Mouse (Mus musculus) embryonic facial prominence, embryonic 15.5 days (tissue): ENCODE results near the gene Nos1ap. TPM values are rescaled to one million over a fixed set of nuclear protein-coding genes. Genes with fewer than 3 reads are reported as not detected.

Experiments
- ATAC-seq: fragments of 200-750 bp; cut with Nextera tagmentation; 2 replicates; pipeline ENCODE4 v1.8.0; 2017; ENCODE audit warnings: low read depth, moderate TSS enrichment; ENCODE audit not compliant: insufficient number of reproducible peaks, low FRiP score, low TSS enrichment
- H3K27ac ChIP-seq: fragments of 300-500 bp; sonication (generic); replicated peaks from 2 replicates; pipeline ENCODE4 v1.5.1; 2015; ENCODE audit warnings: mild to moderate bottlenecking, inconsistent platforms
- H3K27me3 ChIP-seq: fragments of 300-500 bp; sonication (generic); 2 replicates; pipeline ENCODE4 v1.6.1; 2015; ENCODE audit warnings: inconsistent platforms
- H3K36me3 ChIP-seq: fragments of 300-500 bp; sonication (generic); 2 replicates; pipeline ENCODE4 v1.6.1; 2015; ENCODE audit warnings: mild to moderate bottlenecking, inconsistent platforms
- H3K4me1 ChIP-seq: fragments of 300-500 bp; sonication (generic); 2 replicates; pipeline ENCODE4 v1.6.1; 2015; ENCODE audit warnings: inconsistent platforms
- H3K4me2 ChIP-seq: fragments of 300-500 bp; sonication (generic); replicated peaks from 2 replicates; pipeline ENCODE4 v1.6.1; 2015; ENCODE audit warnings: mild to moderate bottlenecking, inconsistent platforms
- H3K4me3 ChIP-seq: fragments of 300-500 bp; sonication (generic); replicated peaks from 2 replicates; pipeline ENCODE4 v1.5.1; 2015; ENCODE audit warnings: mild to moderate bottlenecking, inconsistent platforms
- H3K9ac ChIP-seq: fragments of 300-500 bp; sonication (generic); 2 replicates; pipeline ENCODE4 v1.6.1; 2015; ENCODE audit warnings: inconsistent platforms
- H3K9me3 ChIP-seq: fragments of 300-500 bp; sonication (generic); replicated peaks from 2 replicates; pipeline ENCODE4 v1.6.1; 2016; ENCODE audit warnings: inconsistent platforms
- WGBS: fragments of 180-500 bp; shearing (Covaris S2); methylation state at CpG from one replicate; pipeline ENCODE4 v1.1.7; 2015; 5-methylcytosine and 5-hydroxymethylcytosine counted together
- polyA plus RNA-seq: library from polyadenylated mRNA; unstranded; fragments of >200 nt; fragmentation: Nextera tagmentation; extraction: Ambion mirVana; gene quantifications from 2 replicates; pipeline ENCODE4 v1.2.1, GENCODE M21; 2015

The Nos1ap gene
- polyA plus RNA-seq, 1 experiment from 2014 or later: 13.1 TPM

- no peaks in the 10 kb centered on the region for H3K4me1 ChIP-seq
- H3K4me2 ChIP-seq: no peak overlapping the region
- no peak overlapping the region for H3K27ac ChIP-seq
- no peaks in the 10 kb centered on the region for H3K36me3 ChIP-seq
- no peak overlapping the region for H3K9ac ChIP-seq
- H3K4me3 ChIP-seq: no peak overlapping the region
- no peaks in the 10 kb centered on the region for H3K27me3 ChIP-seq
- H3K9me3 ChIP-seq: 0 out of 2 replicates have a peak, but pooled peaks cover 4% of the 10 kb centered on the region
- 78% methylated on average over 12 of the region's 12 CpGs for WGBS
- no peak for ATAC-seq
Measured at GRCm38 (mm10) chr1:170514226-170514625, 75.4 kb downstream of the Nos1ap start.

GRCm38 (mm10) chr1:170512429-170513097 lies 77.1 kb downstream of the Nos1ap start:
- no peaks in the 10 kb centered on the region for H3K4me1 ChIP-seq
- no peak for ATAC-seq
- H3K9ac ChIP-seq: no peak overlapping the region

GRCm38 (mm10) chr1:170510595-170511240 lies 78.9 kb downstream of the Nos1ap start:
- Histone ChIP-seq H3K27ac (no peak overlapping the region), H3K36me3 (no peaks in the 10 kb centered on the region), H3K9me3 (no peaks in the 10 kb centered on the region), H3K4me2 (no peak overlapping the region), H3K4me3 (no peak overlapping the region), H3K27me3 (no peaks in the 10 kb centered on the region), H3K9ac (no peak overlapping the region), H3K4me1 (no peaks in the 10 kb centered on the region)
- WGBS: 84% methylated on average over 3 of the region's 3 CpGs
- no peak for ATAC-seq

More at GRCm38 (mm10) chr1:170512429-170513097, 77.1 kb downstream of the Nos1ap start:
- Histone ChIP-seq H3K9me3 (no peaks in the 10 kb centered on the region), H3K27ac (no peak overlapping the region), H3K27me3 (no peaks in the 10 kb centered on the region), H3K4me2 (no peak overlapping the region), H3K36me3 (no peaks in the 10 kb centered on the region), H3K4me3 (no peak overlapping the region)
- 38% methylated on average over 2 of the region's 3 CpGs for WGBS

- H3K36me3 ChIP-seq: no peaks in the 10 kb centered on the region
Measured at GRCm38 (mm10) chr1:170506309-170506708, 83.4 kb downstream of the Nos1ap start.

GRCm38 (mm10) chr1:170505107-170505506 lies 84.6 kb downstream of the Nos1ap start:
- Histone ChIP-seq H3K36me3 (no peaks in the 10 kb centered on the region), H3K4me3 (no peak overlapping the region), H3K9ac (no peak overlapping the region), H3K27me3 (no peaks in the 10 kb centered on the region), H3K9me3 (no peaks in the 10 kb centered on the region), H3K4me2 (no peak overlapping the region), H3K4me1 (peaks cover 3% of the 10 kb centered on the region; the same call in 1 of the 2 replicates), H3K27ac (no peak overlapping the region)
- 75% methylated on average over 3 of the region's 3 CpGs for WGBS
- no peak for ATAC-seq

More at GRCm38 (mm10) chr1:170506309-170506708, 83.4 kb downstream of the Nos1ap start:
- Histone ChIP-seq H3K9ac (no peak overlapping the region), H3K4me3 (no peak overlapping the region), H3K4me1 (peaks cover 3% of the 10 kb centered on the region; the same call in 1 of the 2 replicates), H3K27ac (no peak overlapping the region), H3K4me2 (no peak overlapping the region), H3K9me3 (no peaks in the 10 kb centered on the region), H3K27me3 (no peaks in the 10 kb centered on the region)
- 73% methylated on average over 6 of the region's 6 CpGs for WGBS
- ATAC-seq: no peak

- peaks cover 3% of the 10 kb centered on the region; the same call in 1 of the 2 replicates for H3K4me1 ChIP-seq
- WGBS: 70% methylated on average over 4 of the region's 4 CpGs
Measured at GRCm38 (mm10) chr1:170504378-170504777, 85.3 kb downstream of the Nos1ap start.

GRCm38 (mm10) chr1:170503277-170503739 lies 86.4 kb downstream of the Nos1ap start:
- H3K9ac ChIP-seq: no peak overlapping the region
- H3K4me1 ChIP-seq: peaks cover 3% of the 10 kb centered on the region; the same call in 1 of the 2 replicates
- ATAC-seq: no peak
- no peak overlapping the region for H3K27ac ChIP-seq
- H3K36me3 ChIP-seq: no peaks in the 10 kb centered on the region
- 53% methylated on average over 4 of the region's 4 CpGs for WGBS
- H3K27me3 ChIP-seq: no peaks in the 10 kb centered on the region
- H3K9me3 ChIP-seq: no peaks in the 10 kb centered on the region
- H3K4me2 ChIP-seq: no peak overlapping the region
- no peak overlapping the region for H3K4me3 ChIP-seq

More at GRCm38 (mm10) chr1:170504378-170504777, 85.3 kb downstream of the Nos1ap start:
- H3K27ac ChIP-seq: no peak overlapping the region
- H3K27me3 ChIP-seq: no peaks in the 10 kb centered on the region
- no peaks in the 10 kb centered on the region for H3K9me3 ChIP-seq
- no peaks in the 10 kb centered on the region for H3K36me3 ChIP-seq
- H3K9ac ChIP-seq: no peak overlapping the region
- H3K4me2 ChIP-seq: no peak overlapping the region
- H3K4me3 ChIP-seq: no peak overlapping the region
- ATAC-seq: no peak

GRCm38 (mm10) chr1:170502491-170503276 lies 87.0 kb downstream of the Nos1ap start:
- Histone ChIP-seq H3K4me2 (no peak overlapping the region), H3K27me3 (no peaks in the 10 kb centered on the region), H3K9me3 (no peaks in the 10 kb centered on the region), H3K9ac (no peak overlapping the region), H3K4me1 (peaks cover 3% of the 10 kb centered on the region; the same call in 1 of the 2 replicates), H3K4me3 (no peak overlapping the region), H3K36me3 (no peaks in the 10 kb centered on the region), H3K27ac (no peak overlapping the region)
- ATAC-seq: no peak
- WGBS: 34% methylated on average over 11 of the region's 11 CpGs

- Histone ChIP-seq H3K27ac (no peak overlapping the region), H3K27me3 (no peaks in the 10 kb centered on the region), H3K4me3 (no peak overlapping the region), H3K9ac (no peak overlapping the region), H3K4me1 (peaks cover 3% of the 10 kb centered on the region; the same call in 1 of the 2 replicates), H3K4me2 (no peak overlapping the region), H3K36me3 (no peaks in the 10 kb centered on the region), H3K9me3 (no peaks in the 10 kb centered on the region)
- 92% methylated on average over 1 of the region's 1 CpGs for WGBS
- no peak for ATAC-seq
Measured at GRCm38 (mm10) chr1:170501970-170502369, 87.7 kb downstream of the Nos1ap start.

- Histone ChIP-seq H3K9me3 (no peaks in the 10 kb centered on the region), H3K4me1 (peaks cover 3% of the 10 kb centered on the region; the same call in 1 of the 2 replicates), H3K36me3 (no peaks in the 10 kb centered on the region), H3K4me2 (no peak overlapping the region), H3K9ac (no peak overlapping the region), H3K4me3 (no peak overlapping the region), H3K27ac (no peak overlapping the region), H3K27me3 (no peaks in the 10 kb centered on the region)
- ATAC-seq: no peak
- WGBS: 68% methylated on average over 7 of the region's 7 CpGs
Measured at GRCm38 (mm10) chr1:170501556-170501955, 88.1 kb downstream of the Nos1ap start.

- Histone ChIP-seq H3K4me1 (peaks cover 3% of the 10 kb centered on the region; the same call in 1 of the 2 replicates), H3K4me3 (no peak overlapping the region), H3K27me3 (no peaks in the 10 kb centered on the region), H3K27ac (no peak overlapping the region), H3K9me3 (no peaks in the 10 kb centered on the region), H3K4me2 (no peak overlapping the region), H3K9ac (no peak overlapping the region), H3K36me3 (no peaks in the 10 kb centered on the region)
- ATAC-seq: no peak
- 46% methylated on average over 6 of the region's 6 CpGs for WGBS
Measured at GRCm38 (mm10) chr1:170499891-170500290, 89.8 kb downstream of the Nos1ap start.
